Comparison of ENCODE assay signal across 8 mouse cellular contexts in the genomic region with DNA sequence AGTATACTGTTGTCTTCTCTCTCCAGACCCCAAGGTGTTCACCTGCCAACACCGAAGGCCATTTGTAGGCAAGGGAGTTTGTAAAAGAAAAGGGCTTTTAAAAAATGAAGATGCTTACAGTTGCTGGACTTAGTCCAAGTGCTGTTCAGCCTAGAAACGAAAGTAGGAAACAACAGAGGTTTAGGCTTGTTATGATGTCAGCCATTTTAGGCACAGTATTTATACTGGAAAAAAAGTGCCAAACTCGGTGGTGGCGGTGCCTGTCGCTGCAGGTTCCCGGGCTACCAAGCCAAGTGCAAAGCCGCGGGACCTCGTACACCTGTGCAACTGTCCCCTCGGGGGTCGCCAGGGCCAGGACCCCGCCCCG. TPM values are rescaled to one million over a fixed set of nuclear protein-coding genes. Genes with fewer than 3 reads are reported as not detected.
DNase-seq lines count a peak whose midpoint lies in the region; ATAC-seq and TF ChIP-seq lines count a peak whose summit lies in the region.

No protein-coding gene starts in this region.

- H3K4me2 ChIP-seq in embryonic facial prominence, embryonic 14.5 days (ENCODE audit: low read depth, low read length): peak overlapping the region; percentile 71
- peak overlapping the region; percentile 56 for H3K4me2 ChIP-seq in intestine, embryonic 15.5 days (replicated peaks)

- H3K4me3 ChIP-seq in heart, adult 2 months: peak overlapping the region; percentile 98
- peak overlapping the region; percentile 99 for H3K4me3 ChIP-seq in embryonic facial prominence, embryonic 14.5 days (ENCODE audit: low read depth, low read length)
- H3K4me3 ChIP-seq in intestine, embryonic 15.5 days (replicated peaks): peak overlapping the region; percentile 79
- H3K4me3 ChIP-seq in midbrain, embryonic 10.5 days: peak overlapping the region; percentile 91

- TF ChIP-seq POLR2A in heart, adult 2 months (IDR thresholded peaks at IDR 0.05; ENCODE audit: insufficient read depth, low read depth, low read length): no peak

- H3K4me1 ChIP-seq in heart, adult 2 months (ENCODE audit: control insufficient read depth, insufficient read depth, low read length): peaks cover 23% of the 10 kb centered on the region
- peaks cover 27% of the 10 kb centered on the region for H3K4me1 ChIP-seq in embryonic facial prominence, embryonic 14.5 days (ENCODE audit: control insufficient read depth, insufficient read depth, low read length)
- H3K4me1 ChIP-seq in intestine, embryonic 15.5 days (replicated peaks): peaks cover 19% of the 10 kb centered on the region
- peaks cover 48% of the 10 kb centered on the region for H3K4me1 ChIP-seq in midbrain, embryonic 10.5 days

- no peaks in the 10 kb centered on the region for H3K9me3 ChIP-seq in embryonic facial prominence, embryonic 14.5 days (ENCODE audit: control insufficient read depth, low read length)
- no peaks in the 10 kb centered on the region for H3K9me3 ChIP-seq in intestine, embryonic 15.5 days
- no peaks in the 10 kb centered on the region for H3K9me3 ChIP-seq in midbrain, embryonic 10.5 days (replicated peaks)

- no peak for TF ChIP-seq EP300 in heart, adult 2 months (IDR thresholded peaks at IDR 0.05; ENCODE audit: insufficient read depth, low read depth, low read length)

- WGBS in heart, adult 2 months: 0% methylated on average over 13 of the region's 13 CpGs
- under 1% methylated on average over 13 of the region's 13 CpGs for WGBS in embryonic facial prominence, embryonic 14.5 days
- under 1% methylated on average over 12 of the region's 13 CpGs for WGBS in intestine, embryonic 15.5 days
- WGBS in midbrain, embryonic 10.5 days: under 1% methylated on average over 13 of the region's 13 CpGs

- DNase-seq in heart, adult 2 months: no peak
- DNase-seq in heart, postnatal 4 days: no peak
- DNase-seq in CD8-positive naive resting alpha-beta T cell, adult 2 months (ENCODE audit: low read depth in 2 of 2, low spot score in 2 of 2): peak; percentile 48 to 54
- DNase-seq in embryonic facial prominence, embryonic 14.5 days (ENCODE audit: low spot score): peak; percentile 72
- no peak for DNase-seq in midbrain, embryonic 10.5 days (ENCODE audit: low spot score)
- DNase-seq in ovary, postnatal 14 days (ENCODE audit: low spot score): no peak
- no peak for DNase-seq in right cerebral cortex, postnatal 4 days

- H3K9ac ChIP-seq in heart, adult 2 months (ENCODE audit: low read depth, low read length): peak overlapping the region; percentile 99
- H3K9ac ChIP-seq in embryonic facial prominence, embryonic 14.5 days (ENCODE audit: low read depth, low read length): peak overlapping the region; percentile 99
- peak overlapping the region; percentile 95 for H3K9ac ChIP-seq in intestine, embryonic 15.5 days

- intact Hi-C loops in heart, adult 2 months (cut with DNase I): loop anchor here (2.0 kb wide), 2 partner anchors 90 to 124 kb away; no protein-coding TSS in a partner anchor

- ATAC-seq in embryonic facial prominence, embryonic 14.5 days (ENCODE audit: low read depth): no peak; the same call in 1 of the 2 replicates
- ATAC-seq in intestine, embryonic 15.5 days: no peak; the same call in none of the 2 replicates

- H3K27me3 ChIP-seq in heart, adult 2 months (ENCODE audit: control insufficient read depth, insufficient read depth, low read length): no peaks in the 10 kb centered on the region
- no peaks in the 10 kb centered on the region for H3K27me3 ChIP-seq in embryonic facial prominence, embryonic 14.5 days (replicated peaks; ENCODE audit: control insufficient read depth, insufficient read depth, low read length)
- H3K27me3 ChIP-seq in intestine, embryonic 15.5 days (replicated peaks): no peaks in the 10 kb centered on the region
- no peaks in the 10 kb centered on the region for H3K27me3 ChIP-seq in midbrain, embryonic 10.5 days (ENCODE audit: low read depth, poor library complexity, severe bottlenecking)

- peaks cover 7% of the 10 kb centered on the region for H3K79me2 ChIP-seq in heart, adult 2 months (replicated peaks; ENCODE audit: control insufficient read depth, insufficient read depth, low read length)

- H3K36me3 ChIP-seq in heart, adult 2 months (ENCODE audit: control insufficient read depth, insufficient read depth, low read length): peaks cover 32% of the 10 kb centered on the region
- H3K36me3 ChIP-seq in embryonic facial prominence, embryonic 14.5 days (ENCODE audit: control insufficient read depth, insufficient read depth, low read length): peaks cover 2% of the 10 kb centered on the region; the same call in 1 of the 2 replicates
- no peaks in the 10 kb centered on the region for H3K36me3 ChIP-seq in intestine, embryonic 15.5 days
- peaks cover under 1% of the 10 kb centered on the region; the same call in 1 of the 2 replicates for H3K36me3 ChIP-seq in midbrain, embryonic 10.5 days

- no peak for TF ChIP-seq CTCF in heart, adult 2 months (IDR thresholded peaks at IDR 0.05)

- H3K27ac ChIP-seq in heart, adult 2 months: peak overlapping the region; percentile 100
- peak overlapping the region; percentile 97 for H3K27ac ChIP-seq in embryonic facial prominence, embryonic 14.5 days (replicated peaks; ENCODE audit: low read depth, low read length)
- H3K27ac ChIP-seq in intestine, embryonic 15.5 days: peak overlapping the region; percentile 99
- peak overlapping the region; percentile 96 for H3K27ac ChIP-seq in midbrain, embryonic 10.5 days (replicated peaks)

RNA-seq across cellular contexts. Expression of a gene that starts 0.6 kb away (rescaled TPM):
- 100 to 1,000 TPM; 724 to 814 TPM for total RNA-seq in heart, adult 2 months (2021)
- 771 and 1,125 TPM in 2 replicates for polyA plus RNA-seq in heart, adult 2 months (2012; rRNA removed)
- 100 to 1,000 TPM; 441 to 466 TPM for total RNA-seq in heart, postnatal 4 days (2021)
- 936 and 968 TPM in 2 replicates for polyA plus RNA-seq in embryonic facial prominence, embryonic 14.5 days (2014; fragmentation: Nextera tagmentation; extraction: Ambion mirVana)
- 668 and 678 TPM in 2 replicates for polyA plus RNA-seq in intestine, embryonic 15.5 days (2015; fragmentation: Nextera tagmentation; extraction: Ambion mirVana)
- 226 and 281 TPM in 2 replicates for polyA plus RNA-seq in midbrain, embryonic 10.5 days (2016; fragmentation: Nextera tagmentation; extraction: Ambion mirVana)

RNA-seq across cellular contexts. Expression of a gene that starts 58.9 kb away (rescaled TPM):
- total RNA-seq in heart, adult 2 months (2021): 10 to 100 TPM; 18.2 to 19.2 TPM
- polyA plus RNA-seq in heart, adult 2 months (2012; rRNA removed): 5.1 and 9.6 TPM in 2 replicates
- 10 to 100 TPM; 16.9 to 19.2 TPM for total RNA-seq in heart, postnatal 4 days (2021)
- 30.1 and 30.4 TPM in 2 replicates for polyA plus RNA-seq in embryonic facial prominence, embryonic 14.5 days (2014; fragmentation: Nextera tagmentation; extraction: Ambion mirVana)
- 18.4 and 24.8 TPM in 2 replicates for polyA plus RNA-seq in intestine, embryonic 15.5 days (2015; fragmentation: Nextera tagmentation; extraction: Ambion mirVana)
- 25.9 and 26.3 TPM in 2 replicates for polyA plus RNA-seq in midbrain, embryonic 10.5 days (2016; fragmentation: Nextera tagmentation; extraction: Ambion mirVana)

Comparison
In these comparisons a context has a peak if more than half of its experiments do, and no peak if none do; other contexts are left out.
1. DNase-seq: peak in CD8-positive naive resting alpha-beta T cell, adult 2 months (2 of 2) and embryonic facial prominence, embryonic 14.5 days (single experiment); none in heart, adult 2 months (0 of 2), heart, postnatal 4 days (single experiment), midbrain, embryonic 10.5 days (single experiment), ovary, postnatal 14 days (single experiment) and right cerebral cortex, postnatal 4 days (single experiment).
2. Peak in every context shown above with its lines, with median percentiles within 50 percentile points of each other: H3K27ac ChIP-seq, H3K4me3 ChIP-seq and H3K9ac ChIP-seq.